Mouse (Mus musculus) heart, adult 8-10 months (tissue): ENCODE data around the gene Acsm3. TPM values are rescaled to one million over a fixed set of nuclear protein-coding genes. Genes with fewer than 3 reads are reported as not detected.

Experiments
- DNase-seq: peaks from one replicate; pipeline ENCODE4 v3.0.0; 2022; ENCODE audit warnings: low spot score
- total RNA-seq, 4 experiments: library from RNA; stranded (reverse); gene quantifications; 2 replicates each; pipeline ENCODE4 v1.2.4; 2022

The Acsm3 gene
- total RNA-seq, 4 experiments from 2014 or later, result 0.20 to 0.47 (median 0.32) TPM

- DNase-seq, result no peak
These were observed 39.8 kb downstream of the Acsm3 start for GRCm38 (mm10) chr7:119800488-119800887.

- DNase-seq, result no peak
These were observed 40.3 kb downstream of the Acsm3 start for GRCm38 (mm10) chr7:119800991-119801390.

- DNase-seq, result no peak
These were observed 46.7 kb downstream of the Acsm3 start for GRCm38 (mm10) chr7:119807396-119807795.

GRCm38 (mm10) chr7:119808723-119809122 is 48.0 kb downstream of the Acsm3 start:
- DNase-seq, result no peak

- DNase-seq, result no peak
These were observed 74.6 kb downstream of the Acsm3 start for GRCm38 (mm10) chr7:119835371-119835770.

- no peak for DNase-seq
These were observed 75.5 kb downstream of the Acsm3 start for GRCm38 (mm10) chr7:119835996-119836777.

Other genes with a start within 250 kb of the Acsm3 start
- gene Acsm5, start 241.5 kb upstream of the Acsm3 start, total RNA-seq, result 10 to 100 TPM; 17.1 to 31.6 (median 30.0) TPM
- gene Pdilt, start 237.4 kb upstream of the Acsm3 start, total RNA-seq, result under 1 TPM in 1 of 4 experiments, not detected in 3; 0.12 TPM
- gene Acsm2, start 206.6 kb upstream of the Acsm3 start, total RNA-seq, result not detected
- gene Acsm1, start 153.9 kb upstream of the Acsm3 start, total RNA-seq, result not detected
- gene Acsm4, start 70.9 kb upstream of the Acsm3 start, total RNA-seq, result not detected
- 10 to 100 TPM; 14.9 to 18.8 (median 17.2) TPM for gene Thumpd1, start 40.1 kb upstream of the Acsm3 start, total RNA-seq
- gene Rexo5, start 33.1 kb downstream of the Acsm3 start, total RNA-seq, result 1 to 10 TPM; 1.1 to 3.3 (median 2.4) TPM
- 1 to 10 TPM; 1.4 to 2.8 (median 2.1) TPM for gene Eri2, start 33.1 kb downstream of the Acsm3 start, total RNA-seq
- 10 to 100 TPM in 2 of 4 experiments, 1 to 10 TPM in 2; 9.1 to 10.7 (median 10.0) TPM for gene Lyrm1, start 134.9 kb downstream of the Acsm3 start, total RNA-seq
- gene Dcun1d3, start 135.4 kb downstream of the Acsm3 start, total RNA-seq, result 10 to 100 TPM in 3 of 4 experiments, 1 to 10 TPM in 1; 9.4 to 16.1 (median 14.2) TPM